Mouse (Mus musculus) midbrain, postnatal 0 days (tissue): Measurements from ENCODE around the gene Wdr83os. TPM values are rescaled to one million over a fixed set of nuclear protein-coding genes. Genes with fewer than 3 reads are reported as not detected.
A peak's percentile ranks its signal among the peaks of the same experiment; 100 is the strongest.

Experiments used
- ATAC-seq: fragments of 200-750 bp; cut with Nextera tagmentation; 2 replicates; pipeline ENCODE4 v1.8.0; 2017; ENCODE audit warnings: moderate number of reproducible peaks, mild to moderate bottlenecking, moderate TSS enrichment, moderate library complexity; ENCODE audit not compliant: low FRiP score
- DNase-seq: peaks from one replicate; pipeline ENCODE4 v3.0.0-alpha.2; 2015; ENCODE audit warnings: low spot score
- H3K27ac ChIP-seq: fragments of 300-500 bp; sonication (generic); 2 replicates; pipeline ENCODE4 v1.5.1; 2014; ENCODE audit warnings: low read depth, mild to moderate bottlenecking, low read length, mixed read lengths
- H3K27me3 ChIP-seq: fragments of 300-500 bp; sonication (generic); 2 replicates; pipeline ENCODE4 v1.6.1; 2014; ENCODE audit warnings: low read length, control low read depth, mixed read lengths; ENCODE audit not compliant: insufficient read depth
- H3K36me3 ChIP-seq: fragments of 300-500 bp; sonication (generic); 2 replicates; pipeline ENCODE4 v1.6.1; 2014; ENCODE audit warnings: low read length, control low read depth, mixed read lengths; ENCODE audit not compliant: insufficient read depth
- H3K4me1 ChIP-seq: fragments of 300-500 bp; sonication (generic); 2 replicates; pipeline ENCODE4 v1.6.1; 2014; ENCODE audit warnings: mild to moderate bottlenecking, control low read depth, antibody characterized with exemption, low read length, mixed read lengths; ENCODE audit not compliant: insufficient read depth
- H3K4me2 ChIP-seq: fragments of 300-500 bp; sonication (generic); 2 replicates; pipeline ENCODE4 v1.6.1; 2014; ENCODE audit warnings: low read depth, mild to moderate bottlenecking, low read length, mixed read lengths; ENCODE audit not compliant: poor library complexity, severe bottlenecking
- H3K4me3 ChIP-seq: fragments of 300-500 bp; sonication (generic); 2 replicates; pipeline ENCODE4 v1.5.1; 2014; ENCODE audit warnings: low read depth, mild to moderate bottlenecking, low read length, moderate library complexity
- H3K9ac ChIP-seq: fragments of 300-500 bp; sonication (generic); replicated peaks from 2 replicates; pipeline ENCODE4 v1.6.1; 2014; ENCODE audit warnings: mild to moderate bottlenecking, low read length, moderate library complexity, mixed read lengths; ENCODE audit not compliant: poor library complexity, severe bottlenecking
- H3K9me3 ChIP-seq: fragments of 300-500 bp; sonication (generic); 2 replicates; pipeline ENCODE4 v1.6.1; 2016; ENCODE audit warnings: low read length, control low read depth
- CTCF ChIP-seq: IDR thresholded peaks from 2 replicates; pipeline ENCODE4 v1.5.1; 2016; ENCODE audit warnings: antibody characterized with exemption, mild to moderate bottlenecking
- WGBS: fragments of 180-500 bp; shearing (Covaris S2); extraction: QIAGEN DNeasy Blood & Tissue Kit; methylation state at CpG from one replicate; pipeline ENCODE4 v1.1.7; 2014; 5-methylcytosine and 5-hydroxymethylcytosine counted together
- polyA plus RNA-seq: library from polyadenylated mRNA; unstranded; fragments of >200 nt; fragmentation: Nextera tagmentation; extraction: Ambion mirVana; gene quantifications from 2 replicates; pipeline ENCODE4 v1.2.1, GENCODE M21; 2015
- total RNA-seq: library from RNA; depleted of rRNA; stranded (reverse); fragments of >200 nt; gene quantifications from 2 replicates; pipeline ENCODE4 v1.2.3, GENCODE M21; 2014

The Wdr83os gene
- total and polyA plus RNA-seq, 2 experiments from 2014 or later, result 105 to 129 TPM

DNA sequence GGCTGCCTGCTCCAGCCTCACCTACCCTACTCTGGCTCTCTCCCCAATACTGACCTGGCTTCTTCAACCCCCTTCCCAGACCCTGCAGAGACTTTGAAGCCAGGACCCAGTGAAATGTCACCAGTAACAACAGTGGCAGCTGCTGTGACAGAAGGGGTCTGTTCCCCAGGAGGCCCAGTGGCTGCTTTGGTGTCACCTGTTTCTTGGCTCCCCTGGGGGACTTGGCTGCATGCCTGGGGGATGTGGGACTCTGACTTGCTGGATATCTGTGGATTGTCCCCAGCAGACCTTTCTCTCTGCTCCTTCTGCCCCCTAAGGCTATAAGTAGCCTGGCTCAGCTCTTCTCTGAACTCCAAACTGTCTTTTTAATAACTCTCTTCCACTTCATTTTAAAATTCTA is 12.6 kb upstream of the Wdr83os start, which contains the start of gene Gm5741:
Gm5741 (minus strand) TSS at position 1 of the 400 bp plus-strand sequence.
- ATAC-seq (no peak), DNase-seq (no peak)
- no peak for TF ChIP-seq CTCF
- Histone ChIP-seq H3K4me3 (no peak within 1 kb of the TSS), H3K27me3 (no peaks in the 10 kb centered on the region), H3K36me3 (peaks cover 32% of the 10 kb centered on the region), H3K9me3 (no peaks in the 10 kb centered on the region), H3K27ac (no peak within 1 kb of the TSS), H3K4me1 (no peaks in the 10 kb centered on the region), H3K4me2 (no peak within 1 kb of the TSS), H3K9ac (no peak within 1 kb of the TSS)

GRCm38 (mm10) chr8:85071041-85071440 is 9.5 kb upstream of the Wdr83os start:
- WGBS, result 83% methylated on average over 5 of the region's 5 CpGs
- Histone ChIP-seq H3K9me3 (no peaks in the 10 kb centered on the region), H3K4me2 (peak overlapping the region; percentile 47), H3K4me3 (peak overlapping the region; percentile 92; the same call in 1 of the 2 replicates), H3K9ac (no peak overlapping the region), H3K27me3 (no peaks in the 10 kb centered on the region), H3K27ac (peak overlapping the region; percentile 91), H3K4me1 (no peaks in the 10 kb centered on the region), H3K36me3 (peaks cover 40% of the 10 kb centered on the region)
- no peak for TF ChIP-seq CTCF
- DNase-seq (no peak), ATAC-seq (no peak)

- H3K9ac ChIP-seq, result peak within 1 kb of the TSS; percentile 92
- peaks cover 40% of the 10 kb centered on the region for H3K36me3 ChIP-seq
- H3K4me2 ChIP-seq, result peak within 1 kb of the TSS; percentile 47
- H3K9me3 ChIP-seq, result no peaks in the 10 kb centered on the region
- DNase-seq (peak; percentile 96), ATAC-seq (peak; percentile 90)
- H3K27ac ChIP-seq, result peak within 1 kb of the TSS; percentile 91
- peak; percentile 36 for TF ChIP-seq CTCF
- no peaks in the 10 kb centered on the region for H3K27me3 ChIP-seq
- under 1% methylated on average over 66 of the region's 68 CpGs for WGBS
- H3K4me3 ChIP-seq, result peak within 1 kb of the TSS; percentile 92
- no peaks in the 10 kb centered on the region for H3K4me1 ChIP-seq
Observed at GRCm38 (mm10) chr8:85071514-85072281, 8.8 kb upstream of the Wdr83os start, which contains the start of gene Dhps. Dhps (plus strand) TSS chr8:85071757.

GRCm38 (mm10) chr8:85072364-85072929 is 8.1 kb upstream of the Wdr83os start:
- Histone ChIP-seq H3K9me3 (no peaks in the 10 kb centered on the region), H3K4me1 (no peaks in the 10 kb centered on the region), H3K27me3 (no peaks in the 10 kb centered on the region), H3K4me2 (peak overlapping the region; percentile 47), H3K36me3 (peaks cover 38% of the 10 kb centered on the region), H3K4me3 (peak overlapping the region; percentile 92), H3K9ac (peak overlapping the region; percentile 92; the same call in 1 of the 2 replicates), H3K27ac (peak overlapping the region; percentile 91)
- no peak for ATAC-seq
- WGBS, result 39% methylated on average over 9 of the region's 9 CpGs
- no peak for TF ChIP-seq CTCF
- no peak for DNase-seq

DNA sequence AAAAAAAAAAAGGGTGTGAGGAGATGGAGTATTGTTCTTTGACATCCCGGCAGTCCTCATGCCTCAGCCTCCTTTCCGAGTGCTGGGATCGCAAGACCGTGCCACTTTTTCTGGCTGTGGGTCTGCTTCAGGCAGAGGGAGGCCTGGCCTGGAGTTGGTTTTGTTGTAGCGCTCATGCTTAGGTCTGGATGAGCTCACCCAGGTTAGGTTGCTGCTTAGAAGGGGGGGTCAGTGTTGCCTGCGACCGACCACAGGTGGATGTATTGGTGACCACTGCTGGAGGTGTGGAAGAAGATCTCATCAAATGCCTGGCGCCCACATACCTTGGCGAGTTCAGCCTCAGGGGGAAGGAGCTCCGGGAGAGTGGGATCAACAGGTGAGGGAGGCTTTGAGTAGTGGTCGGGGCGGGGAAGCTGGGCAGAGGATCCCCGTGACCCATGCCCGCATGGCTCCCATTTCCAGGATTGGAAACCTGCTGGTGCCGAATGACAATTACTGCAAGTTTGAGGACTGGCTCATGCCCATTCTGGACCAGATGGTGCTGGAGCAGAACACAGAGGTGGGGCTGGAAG is 7.4 kb upstream of the Wdr83os start:
- Histone ChIP-seq H3K27ac (no peak overlapping the region), H3K4me3 (no peak overlapping the region), H3K9ac (no peak overlapping the region), H3K36me3 (peaks cover 37% of the 10 kb centered on the region), H3K4me2 (peak overlapping the region; percentile 47; the same call in 1 of the 2 replicates), H3K27me3 (no peaks in the 10 kb centered on the region), H3K4me1 (no peaks in the 10 kb centered on the region), H3K9me3 (no peaks in the 10 kb centered on the region)
- ATAC-seq (no peak), DNase-seq (no peak)
- no peak for TF ChIP-seq CTCF
- WGBS, result 95% methylated on average over 15 of the region's 15 CpGs

GRCm38 (mm10) chr8:85074167-85074566 is 6.4 kb upstream of the Wdr83os start:
- peaks cover 34% of the 10 kb centered on the region for H3K36me3 ChIP-seq
- no peak overlapping the region for H3K27ac ChIP-seq
- H3K9me3 ChIP-seq, result no peaks in the 10 kb centered on the region
- TF ChIP-seq CTCF, result no peak
- ATAC-seq (no peak), DNase-seq (no peak)
- no peaks in the 10 kb centered on the region for H3K27me3 ChIP-seq
- no peak overlapping the region for H3K9ac ChIP-seq
- H3K4me2 ChIP-seq, result no peak overlapping the region
- no peak overlapping the region for H3K4me3 ChIP-seq
- no peaks in the 10 kb centered on the region for H3K4me1 ChIP-seq
- WGBS, result 83% methylated on average over 10 of the region's 10 CpGs
